Mouse (Mus musculus) embryonic facial prominence, embryonic 14.5 days (tissue): ENCODE measurements around the gene Col4a6. TPM values are rescaled to one million over a fixed set of nuclear protein-coding genes. Genes with fewer than 3 reads are reported as not detected.

Source experiments
- ATAC-seq: fragments of 200-750 bp; cut with Nextera tagmentation; 2 replicates; pipeline ENCODE4 v1.8.0; 2017; ENCODE audit warnings: low read depth, moderate number of reproducible peaks, moderate TSS enrichment
- DNase-seq: peaks from one replicate; pipeline ENCODE4 v3.0.0-alpha.2; 2015; ENCODE audit warnings: low spot score
- H3K27ac ChIP-seq: fragments of 300-500 bp; sonication (generic); replicated peaks from 2 replicates; pipeline ENCODE4 v1.5.1; 2014; ENCODE audit warnings: low read depth, mild to moderate bottlenecking, low read length, moderate library complexity
- H3K27me3 ChIP-seq: fragments of 300-500 bp; sonication (generic); replicated peaks from 2 replicates; pipeline ENCODE4 v1.6.1; 2014; ENCODE audit warnings: low read length; ENCODE audit not compliant: control insufficient read depth, insufficient read depth
- H3K36me3 ChIP-seq: fragments of 300-500 bp; sonication (generic); 2 replicates; pipeline ENCODE4 v1.6.1; 2014; ENCODE audit warnings: low read length, mixed read lengths; ENCODE audit not compliant: control insufficient read depth, insufficient read depth
- H3K4me1 ChIP-seq: fragments of 300-500 bp; sonication (generic); 2 replicates; pipeline ENCODE4 v1.6.1; 2014; ENCODE audit warnings: antibody characterized with exemption, low read length; ENCODE audit not compliant: control insufficient read depth, insufficient read depth
- H3K4me2 ChIP-seq: fragments of 300-500 bp; sonication (generic); 2 replicates; pipeline ENCODE4 v1.6.1; 2014; ENCODE audit warnings: low read depth, mild to moderate bottlenecking, low read length, moderate library complexity, mixed read lengths
- H3K4me3 ChIP-seq: fragments of 300-500 bp; sonication (generic); 2 replicates; pipeline ENCODE4 v1.5.1; 2014; ENCODE audit warnings: low read depth, mild to moderate bottlenecking, low read length
- H3K9ac ChIP-seq: fragments of 300-500 bp; sonication (generic); 2 replicates; pipeline ENCODE4 v1.6.1; 2014; ENCODE audit warnings: low read depth, mild to moderate bottlenecking, low read length, moderate library complexity, mixed read lengths
- H3K9me3 ChIP-seq: fragments of 300-500 bp; sonication (generic); 2 replicates; pipeline ENCODE4 v1.6.1; 2016; ENCODE audit warnings: low read length; ENCODE audit not compliant: control insufficient read depth
- WGBS: fragments of 180-500 bp; shearing (Covaris S2); extraction: QIAGEN DNeasy Blood & Tissue Kit; methylation state at CpG from one replicate; pipeline ENCODE4 v1.1.7; 2014; 5-methylcytosine and 5-hydroxymethylcytosine counted together
- polyA plus RNA-seq: library from polyadenylated mRNA; unstranded; fragments of >200 nt; fragmentation: Nextera tagmentation; extraction: Ambion mirVana; gene quantifications from 2 replicates; pipeline ENCODE4 v1.2.1, GENCODE M21; 2014

The Col4a6 gene
- polyA plus RNA-seq, 1 experiment from 2014 or later: 1.8 TPM

- Histone ChIP-seq H3K9me3 (no peaks in the 10 kb centered on the region), H3K4me3 (no peak overlapping the region), H3K36me3 (no peaks in the 10 kb centered on the region), H3K4me2 (no peak overlapping the region), H3K27ac (no peak overlapping the region), H3K9ac (no peak overlapping the region), H3K4me1 (no peaks in the 10 kb centered on the region), H3K27me3 (peaks cover 10% of the 10 kb centered on the region)
- 58% methylated on average over 1 of the region's 1 CpGs for WGBS
- ATAC-seq (no peak), DNase-seq (no peak)
Measured at GRCm38 (mm10) chrX:141316217-141316616, 157.7 kb downstream of the Col4a6 start.

GRCm38 (mm10) chrX:141315795-141316194 is 158.1 kb downstream of the Col4a6 start:
- Histone ChIP-seq H3K9me3 (no peaks in the 10 kb centered on the region), H3K27me3 (peaks cover 8% of the 10 kb centered on the region), H3K4me1 (no peaks in the 10 kb centered on the region), H3K4me2 (no peak overlapping the region), H3K36me3 (no peaks in the 10 kb centered on the region), H3K9ac (no peak overlapping the region), H3K27ac (no peak overlapping the region), H3K4me3 (no peak overlapping the region)
- no peak for DNase-seq
- 36% methylated on average over 3 of the region's 3 CpGs for WGBS
- no peak for ATAC-seq

GRCm38 (mm10) chrX:141292702-141293462 is 181.0 kb downstream of the Col4a6 start:
- ATAC-seq (no peak), DNase-seq (no peak)
- Histone ChIP-seq H3K27me3 (peaks cover 9% of the 10 kb centered on the region), H3K4me3 (no peak overlapping the region), H3K4me1 (no peaks in the 10 kb centered on the region), H3K36me3 (no peaks in the 10 kb centered on the region), H3K4me2 (no peak overlapping the region), H3K9me3 (no peaks in the 10 kb centered on the region), H3K9ac (no peak overlapping the region), H3K27ac (no peak overlapping the region)
- 75% methylated on average over 3 of the region's 3 CpGs for WGBS

- no peak overlapping the region for H3K27ac ChIP-seq
- ATAC-seq (no peak), DNase-seq (no peak)
- no peaks in the 10 kb centered on the region for H3K9me3 ChIP-seq
- no peaks in the 10 kb centered on the region for H3K36me3 ChIP-seq
- H3K27me3 ChIP-seq: peaks cover 5% of the 10 kb centered on the region; the same call in 1 of the 2 replicates
- no peak overlapping the region for H3K9ac ChIP-seq
- WGBS: 86% methylated on average over 2 of the region's 2 CpGs
- H3K4me2 ChIP-seq: no peak overlapping the region
- H3K4me3 ChIP-seq: no peak overlapping the region
- H3K4me1 ChIP-seq: no peaks in the 10 kb centered on the region
Measured at GRCm38 (mm10) chrX:141276397-141276796, 197.5 kb downstream of the Col4a6 start.

GRCm38 (mm10) chrX:141265986-141266385 is 207.9 kb downstream of the Col4a6 start:
- H3K4me3 ChIP-seq: no peak overlapping the region
- H3K36me3 ChIP-seq: no peaks in the 10 kb centered on the region
- 60% methylated on average over 1 of the region's 1 CpGs for WGBS
- H3K4me2 ChIP-seq: no peak overlapping the region
- H3K27ac ChIP-seq: no peak overlapping the region
- ATAC-seq: peak; percentile 22; the same call in 1 of the 2 replicates
- peak; percentile 5 for DNase-seq
- peaks cover 7% of the 10 kb centered on the region for H3K27me3 ChIP-seq
- no peaks in the 10 kb centered on the region for H3K9me3 ChIP-seq
- H3K9ac ChIP-seq: no peak overlapping the region
- no peaks in the 10 kb centered on the region for H3K4me1 ChIP-seq

- no peak overlapping the region for H3K27ac ChIP-seq
- H3K4me3 ChIP-seq: no peak overlapping the region
- no peak overlapping the region for H3K9ac ChIP-seq
- H3K4me2 ChIP-seq: no peak overlapping the region
- no peaks in the 10 kb centered on the region for H3K9me3 ChIP-seq
- no peak for ATAC-seq
- no peaks in the 10 kb centered on the region for H3K36me3 ChIP-seq
- H3K4me1 ChIP-seq: no peaks in the 10 kb centered on the region
- H3K27me3 ChIP-seq: no peaks in the 10 kb centered on the region
- DNase-seq: no peak
- 67% methylated on average over 1 of the region's 1 CpGs for WGBS
Measured at GRCm38 (mm10) chrX:141249636-141250035, 224.2 kb downstream of the Col4a6 start.

GRCm38 (mm10) chrX:141236564-141237333 is 237.1 kb downstream of the Col4a6 start:
- 61% methylated on average over 2 of the region's 2 CpGs for WGBS
- Histone ChIP-seq H3K9me3 (no peaks in the 10 kb centered on the region), H3K27me3 (peaks cover 20% of the 10 kb centered on the region; the same call in 1 of the 2 replicates), H3K4me1 (no peaks in the 10 kb centered on the region), H3K4me3 (no peak overlapping the region), H3K4me2 (no peak overlapping the region), H3K9ac (no peak overlapping the region), H3K36me3 (no peaks in the 10 kb centered on the region), H3K27ac (no peak overlapping the region)
- ATAC-seq (no peak), DNase-seq (peak; percentile 19)

- no peaks in the 10 kb centered on the region for H3K4me1 ChIP-seq
- DNase-seq (no peak), ATAC-seq (no peak)
- no peak overlapping the region for H3K9ac ChIP-seq
- H3K36me3 ChIP-seq: no peaks in the 10 kb centered on the region
- peaks cover 34% of the 10 kb centered on the region for H3K27me3 ChIP-seq
- H3K4me2 ChIP-seq: no peak overlapping the region
- H3K4me3 ChIP-seq: no peak overlapping the region
- H3K27ac ChIP-seq: no peak overlapping the region
- no peaks in the 10 kb centered on the region for H3K9me3 ChIP-seq
- 72% methylated on average over 2 of the region's 2 CpGs for WGBS
Measured at GRCm38 (mm10) chrX:141228169-141228568, 245.7 kb downstream of the Col4a6 start.
